In the genomic region with DNA sequence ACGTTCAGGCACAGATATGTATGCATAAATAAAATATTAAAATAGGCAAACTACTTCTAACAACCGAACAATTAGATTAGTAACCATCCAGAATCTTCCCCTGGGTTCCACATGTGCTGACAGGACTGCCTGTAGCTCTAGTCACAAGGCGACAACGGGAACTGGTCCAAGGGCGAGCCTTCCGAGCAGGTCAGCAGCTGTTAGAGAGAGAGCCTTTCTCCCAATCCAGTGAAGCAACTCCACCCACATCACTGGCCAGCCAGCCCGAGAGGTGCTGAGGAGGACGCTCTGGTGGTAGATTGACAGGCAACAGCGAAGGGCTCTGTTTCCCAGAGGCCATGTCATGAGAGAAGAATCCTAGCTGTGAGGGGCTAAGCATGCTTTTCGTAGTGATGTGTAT, we compare ENCODE assay signal across 19 mouse cellular contexts. TPM values are rescaled to one million over a fixed set of nuclear protein-coding genes. Genes with fewer than 3 reads are reported as not detected.
DNase-seq lines count a peak whose midpoint lies in the region; ATAC-seq lines count a peak whose summit lies in the region.
"Had no signal": no experiment of that assay in that cellular context is flagged by ENCODE, and none has a peak within 500 bp of the region (broad histone marks: within the 10 kb centered on the region; RNA-seq: fewer than 3 reads in every experiment).

No protein-coding gene starts in this region.

- H3K4me1 ChIP-seq in heart, embryonic 11.5 days (ENCODE audit: control insufficient read depth, insufficient read depth, low read length) = peaks cover 10% of the 10 kb centered on the region; the same call in 1 of the 2 replicates
- H3K4me1 ChIP-seq in heart, embryonic 14.5 days (ENCODE audit: control insufficient read depth in 2 of 2, insufficient read depth in 2 of 2, low read length in 2 of 2) = peaks cover 2 to 13% of the 10 kb centered on the region in 2 experiments; a peak in 1 of 4 replicates
- H3K4me1 ChIP-seq in midbrain, embryonic 13.5 days (replicated peaks) = no peaks in the 10 kb centered on the region
- H3K4me1 ChIP-seq: embryonic facial prominence, embryonic 10.5 days; forebrain, embryonic 13.5 days; limb, embryonic 13.5 days; midbrain, embryonic 12.5 days had no signal

- no peak overlapping the region for H3K4me2 ChIP-seq in heart, embryonic 11.5 days
- H3K4me2 ChIP-seq in heart, embryonic 14.5 days (ENCODE audit: low read length) = no peak overlapping the region
- H3K4me2 ChIP-seq in midbrain, embryonic 13.5 days (replicated peaks) = no peak overlapping the region
- H3K4me2 ChIP-seq: forebrain, embryonic 13.5 days; limb, embryonic 13.5 days; liver, embryonic 13.5 days; lung, embryonic 14.5 days; midbrain, embryonic 12.5 days had no signal

- H3K4me3 ChIP-seq in heart, embryonic 11.5 days (ENCODE audit: low read depth, low read length) = no peak overlapping the region
- H3K4me3 ChIP-seq in heart, embryonic 14.5 days (ENCODE audit: control insufficient read depth in 1 of 2, insufficient read depth in 1 of 2, low read depth in 1 of 2, low read length in 2 of 2) = no peak overlapping the region
- H3K4me3 ChIP-seq in midbrain, embryonic 13.5 days (replicated peaks) = no peak overlapping the region
- H3K4me3 ChIP-seq: embryonic facial prominence, embryonic 10.5 days; forebrain, embryonic 13.5 days; limb, embryonic 13.5 days; liver, embryonic 13.5 days; midbrain, embryonic 12.5 days had no signal

- DNase-seq in heart, adult 11 months = peak; percentile 96
- peak; percentile 55 for DNase-seq in gastrocnemius, postnatal 10 days
- peak; percentile 68 for DNase-seq in heart, postnatal 4 days
- DNase-seq in thymus, postnatal 4 days = no peak
- DNase-seq in frontal cortex, adult 2 months (ENCODE audit: extremely low spot score in 1 of 2, low spot score in 1 of 2) = no peak
- DNase-seq: cerebellum, adult 8-10 months; kidney, adult 2 months; kidney, postnatal 10 days; liver, embryonic 13.5 days; lung, embryonic 14.5 days; spleen, adult 18-20 months had no signal

- no peaks in the 10 kb centered on the region for H3K9me3 ChIP-seq in heart, embryonic 11.5 days (replicated peaks; ENCODE audit: control insufficient read depth, low read length)
- peaks cover 4% of the 10 kb centered on the region; the same call in 1 of the 2 replicates for H3K9me3 ChIP-seq in heart, embryonic 14.5 days (ENCODE audit: control insufficient read depth, low read length)
- no peaks in the 10 kb centered on the region for H3K9me3 ChIP-seq in midbrain, embryonic 13.5 days
- H3K9me3 ChIP-seq: forebrain, embryonic 13.5 days had no signal

- H3K27ac ChIP-seq in heart, embryonic 11.5 days (ENCODE audit: low read depth, low read length) = no peak overlapping the region
- peak overlapping the region in 1 of 2 experiments; percentile 41; a peak in 1 of 4 replicates for H3K27ac ChIP-seq in heart, embryonic 14.5 days (replicated peaks in 1 of 2; ENCODE audit: control insufficient read depth in 1 of 2, insufficient read depth in 1 of 2, low read depth in 2 of 2, low read length in 2 of 2)
- H3K27ac ChIP-seq in midbrain, embryonic 13.5 days = no peak overlapping the region
- H3K27ac ChIP-seq: embryonic facial prominence, embryonic 10.5 days; forebrain, embryonic 13.5 days; limb, embryonic 13.5 days; liver, embryonic 13.5 days; macrophage; midbrain, embryonic 12.5 days had no signal

- no peak overlapping the region for H3K9ac ChIP-seq in heart, embryonic 11.5 days (ENCODE audit: low read depth, low read length)
- no peak overlapping the region for H3K9ac ChIP-seq in heart, embryonic 14.5 days (ENCODE audit: low read length)
- no peak overlapping the region for H3K9ac ChIP-seq in midbrain, embryonic 13.5 days (replicated peaks)
- H3K9ac ChIP-seq: forebrain, embryonic 13.5 days; limb, embryonic 13.5 days; liver, embryonic 13.5 days; lung, embryonic 14.5 days; midbrain, embryonic 12.5 days had no signal

- ATAC-seq in heart, embryonic 11.5 days (replicated peaks; ENCODE audit: insufficient number of reproducible peaks, low FRiP score, low TSS enrichment) = no peak
- peak; percentile 64; the same call in 1 of the 2 replicates for ATAC-seq in heart, embryonic 14.5 days (ENCODE audit: insufficient number of reproducible peaks, insufficient read depth, low FRiP score, low read depth)
- ATAC-seq in midbrain, embryonic 13.5 days = no peak
- ATAC-seq: forebrain, embryonic 13.5 days had no signal

- H3K36me3 ChIP-seq in heart, embryonic 11.5 days (ENCODE audit: control insufficient read depth, insufficient read depth, low read length) = no peaks in the 10 kb centered on the region
- H3K36me3 ChIP-seq in heart, embryonic 14.5 days (ENCODE audit: control insufficient read depth, insufficient read depth, low read length) = no peaks in the 10 kb centered on the region
- no peaks in the 10 kb centered on the region for H3K36me3 ChIP-seq in midbrain, embryonic 13.5 days
- H3K36me3 ChIP-seq: embryonic facial prominence, embryonic 10.5 days; limb, embryonic 13.5 days; liver, embryonic 13.5 days; midbrain, embryonic 12.5 days had no signal

- H3K27me3 ChIP-seq in heart, embryonic 11.5 days (ENCODE audit: control insufficient read depth, insufficient read depth, low read length) = no peaks in the 10 kb centered on the region
- H3K27me3 ChIP-seq in heart, embryonic 14.5 days (ENCODE audit: control insufficient read depth, insufficient read depth, low read length) = no peaks in the 10 kb centered on the region
- H3K27me3 ChIP-seq in midbrain, embryonic 13.5 days = no peaks in the 10 kb centered on the region
- H3K27me3 ChIP-seq: forebrain, embryonic 13.5 days; liver, embryonic 13.5 days; midbrain, embryonic 12.5 days had no signal

- 64% methylated on average over 10 of the region's 10 CpGs for WGBS in heart, embryonic 11.5 days (ENCODE audit: insufficient replicate concordance)
- 32% methylated on average over 10 of the region's 10 CpGs for WGBS in heart, embryonic 14.5 days
- 85% methylated on average over 10 of the region's 10 CpGs for WGBS in midbrain, embryonic 13.5 days

RNA-seq across cellular contexts. Expression of a gene that starts 42.5 kb away (rescaled TPM):
- polyA plus RNA-seq in heart, embryonic 11.5 days (2014; fragmentation: Nextera tagmentation; extraction: Ambion mirVana) = 0.44 and 0.49 TPM in 2 replicates
- total RNA-seq in gastrocnemius, postnatal 10 days (2021) = 1 to 10 TPM; 2.1 to 3.1 TPM
- polyA plus RNA-seq in heart, embryonic 14.5 days (2014; fragmentation: Nextera tagmentation; extraction: Ambion mirVana) = 1.2 and 1.8 TPM in 2 replicates
- total RNA-seq in heart, postnatal 4 days (2021) = 1 to 10 TPM; 3.6 to 4.0 TPM
- 0.73 and 1.1 TPM in 2 replicates for polyA plus RNA-seq in midbrain, embryonic 13.5 days (2015; fragmentation: Nextera tagmentation; extraction: Ambion mirVana)
- polyA plus RNA-seq in frontal cortex, adult 2 months (2012; rRNA removed) = 0.70 and 0.80 TPM in 2 replicates

Comparison
In these comparisons a context has a peak if more than half of its experiments do, and no peak if none do; other contexts are left out.
1. DNase-seq: peak in heart, adult 11 months (single experiment), gastrocnemius, postnatal 10 days (single experiment) and heart, postnatal 4 days (single experiment); none in thymus, postnatal 4 days (single experiment) and frontal cortex, adult 2 months (0 of 2).